Mouse (Mus musculus) forebrain, embryonic 13.5 days (tissue): ENCODE data around the gene Myoz1. TPM values are rescaled to one million over a fixed set of nuclear protein-coding genes. Genes with fewer than 3 reads are reported as not detected.
"Not testable (repeated sequence)": the region's sequence is repeated elsewhere in the genome, so short reads cannot be mapped to it uniquely, and the experiment has no call there.

Source experiments
- ATAC-seq: fragments of 200-750 bp; cut with Nextera tagmentation; 2 replicates; pipeline ENCODE4 v1.8.0; 2017
- H3K27ac ChIP-seq: fragments of 300-500 bp; sonication (generic); 2 replicates; pipeline ENCODE4 v1.5.1; 2015; ENCODE audit warnings: inconsistent platforms, mild to moderate bottlenecking, moderate library complexity
- H3K27me3 ChIP-seq: fragments of 300-500 bp; sonication (generic); 2 replicates; pipeline ENCODE4 v1.6.1; 2015; ENCODE audit warnings: mild to moderate bottlenecking, inconsistent platforms
- H3K36me3 ChIP-seq: fragments of 300-500 bp; sonication (generic); 2 replicates; pipeline ENCODE4 v1.6.1; 2015; ENCODE audit warnings: mild to moderate bottlenecking, inconsistent platforms; ENCODE audit not compliant: poor library complexity, severe bottlenecking
- H3K4me1 ChIP-seq: fragments of 300-500 bp; sonication (generic); 2 replicates; pipeline ENCODE4 v1.6.1; 2015; ENCODE audit warnings: inconsistent platforms
- H3K4me2 ChIP-seq: fragments of 300-500 bp; sonication (generic); 2 replicates; pipeline ENCODE4 v1.6.1; 2015; ENCODE audit warnings: inconsistent platforms, mild to moderate bottlenecking, moderate library complexity
- H3K4me3 ChIP-seq: fragments of 300-500 bp; sonication (generic); 2 replicates; pipeline ENCODE4 v1.5.1; 2015; ENCODE audit warnings: mild to moderate bottlenecking, inconsistent platforms
- H3K9ac ChIP-seq: fragments of 300-500 bp; sonication (generic); 2 replicates; pipeline ENCODE4 v1.6.1; 2015; ENCODE audit warnings: mild to moderate bottlenecking, inconsistent platforms
- H3K9me3 ChIP-seq: fragments of 300-500 bp; sonication (generic); replicated peaks from 2 replicates; pipeline ENCODE4 v1.6.1; 2016; ENCODE audit warnings: inconsistent platforms
- WGBS: fragments of 180-500 bp; shearing (Covaris S2); methylation state at CpG from one replicate; pipeline ENCODE4 v1.1.7; 2015; 5-methylcytosine and 5-hydroxymethylcytosine counted together
- polyA plus RNA-seq: library from polyadenylated mRNA; unstranded; fragments of >200 nt; fragmentation: Nextera tagmentation; extraction: Ambion mirVana; gene quantifications from 2 replicates; pipeline ENCODE4 v1.2.1, GENCODE M21; 2015

The Myoz1 gene
- not detected in 2 replicates for polyA plus RNA-seq

DNA sequence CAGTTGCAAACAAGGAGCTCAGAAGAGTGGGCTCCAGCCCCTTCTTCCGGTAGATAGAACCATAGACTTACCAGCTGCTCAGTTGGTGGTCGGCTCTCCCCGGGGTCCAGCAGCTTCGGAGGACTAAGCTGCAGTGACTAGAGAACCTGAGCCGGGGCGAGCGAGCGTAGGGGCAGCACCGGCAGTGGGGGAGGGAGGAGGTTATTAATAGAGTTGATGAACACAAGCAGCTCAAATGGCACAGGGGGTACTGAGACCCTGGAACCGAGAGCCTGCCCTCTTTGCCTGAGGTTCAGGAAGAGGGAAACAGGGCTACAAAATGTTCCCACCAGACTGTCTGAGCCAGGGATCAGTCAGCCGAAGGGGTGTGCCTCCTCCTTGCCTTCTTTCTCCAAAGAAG lies at the start of gene Myoz1:
Gene Myoz1, minus strand, starts transcription at position 180 of the 400 bp plus-strand sequence.
- no peak within 1 kb of the TSS for H3K4me3 ChIP-seq
- no peak for ATAC-seq
- H3K27ac ChIP-seq: no peak within 1 kb of the TSS
- no peak within 1 kb of the TSS for H3K9ac ChIP-seq
- H3K9me3 ChIP-seq: no peaks in the 10 kb centered on the region
- no peak within 1 kb of the TSS for H3K4me2 ChIP-seq
- WGBS: 36% methylated on average over 11 of the region's 11 CpGs
- H3K36me3 ChIP-seq: no peaks in the 10 kb centered on the region
- peaks cover 4% of the 10 kb centered on the region for H3K4me1 ChIP-seq
- H3K27me3 ChIP-seq: 0 out of 2 replicates have a peak, but pooled peaks cover 2% of the 10 kb centered on the region

- 11% methylated on average over 8 of the region's 8 CpGs for WGBS
Observed at GRCm38 (mm10) chr14:20703461-20703860, 47.1 kb upstream of the Myoz1 start.

GRCm38 (mm10) chr14:20702741-20703381 lies 46.5 kb upstream of the Myoz1 start, which contains the start of gene Chchd1:
Chchd1 (plus strand) TSS chr14:20703006.
- H3K9ac ChIP-seq: peak within 1 kb of the TSS; percentile 86
- ATAC-seq: peak; percentile 66
- peak within 1 kb of the TSS; percentile 88 for H3K27ac ChIP-seq
- H3K27me3 ChIP-seq: no peaks in the 10 kb centered on the region
- WGBS: under 1% methylated on average over 61 of the region's 61 CpGs
- H3K4me3 ChIP-seq: peak within 1 kb of the TSS; percentile 73
- peak within 1 kb of the TSS; percentile 64 for H3K4me2 ChIP-seq
- no peaks in the 10 kb centered on the region for H3K9me3 ChIP-seq
- peaks cover 54% of the 10 kb centered on the region for H3K4me1 ChIP-seq
- H3K36me3 ChIP-seq: peaks cover 27% of the 10 kb centered on the region

More at GRCm38 (mm10) chr14:20703461-20703860, 47.1 kb upstream of the Myoz1 start:
- not testable (repeated sequence) for ATAC-seq, H3K9me3 ChIP-seq, H3K27me3 ChIP-seq
- Histone ChIP-seq H3K9ac (peak overlapping the region; percentile 86), H3K36me3 (peaks cover 22% of the 10 kb centered on the region), H3K27ac (peak overlapping the region; percentile 88), H3K4me3 (peak overlapping the region; percentile 73), H3K4me1 (peaks cover 51% of the 10 kb centered on the region), H3K4me2 (peak overlapping the region; percentile 64)

DNA sequence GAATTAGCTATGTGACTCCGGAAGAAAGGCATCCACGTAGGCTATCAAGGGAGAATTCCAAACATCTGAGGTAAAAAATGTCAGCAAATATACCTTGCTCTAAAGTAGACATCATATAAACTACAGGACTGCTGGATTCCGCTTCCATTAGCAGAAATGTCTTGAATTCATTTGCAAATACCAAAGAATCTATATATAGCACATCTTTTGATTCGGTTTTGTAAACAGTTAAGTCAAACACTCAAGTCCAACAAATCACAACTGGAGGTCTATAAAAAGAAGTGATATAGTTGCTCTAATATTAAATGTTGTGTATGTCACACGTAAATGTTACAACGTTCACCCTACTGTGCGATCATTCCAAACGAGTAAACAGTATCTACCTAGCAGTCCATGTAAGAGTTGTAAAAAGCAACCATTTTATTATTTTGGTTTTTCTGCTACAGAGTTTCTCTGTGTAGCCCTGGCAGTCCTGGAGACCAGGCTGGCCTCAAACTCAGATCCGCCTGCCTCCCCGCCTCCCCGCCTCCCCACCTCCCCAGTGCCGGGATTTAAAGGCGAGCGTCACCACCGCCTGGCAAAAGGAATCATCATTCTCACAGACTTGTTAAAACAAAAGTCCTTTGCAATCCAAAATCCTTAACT lies 45.9 kb upstream of the Myoz1 start:
- Histone ChIP-seq H3K9me3 (no peaks in the 10 kb centered on the region), H3K27ac (peak overlapping the region; percentile 88), H3K9ac (peak overlapping the region; percentile 86), H3K4me2 (peak overlapping the region; percentile 64), H3K36me3 (peaks cover 27% of the 10 kb centered on the region), H3K4me3 (peak overlapping the region; percentile 73), H3K27me3 (no peaks in the 10 kb centered on the region), H3K4me1 (peaks cover 60% of the 10 kb centered on the region)
- WGBS: 18% methylated on average over 15 of the region's 15 CpGs
- ATAC-seq: peak; percentile 33

GRCm38 (mm10) chr14:20701554-20701953 lies 45.2 kb upstream of the Myoz1 start:
- peaks cover 27% of the 10 kb centered on the region for H3K36me3 ChIP-seq
- H3K4me1 ChIP-seq: peaks cover 63% of the 10 kb centered on the region
- peak overlapping the region; percentile 86; the same call in 1 of the 2 replicates for H3K9ac ChIP-seq
- H3K4me2 ChIP-seq: peak overlapping the region; percentile 64
- ATAC-seq: no peak
- 83% methylated on average over 8 of the region's 8 CpGs for WGBS
- H3K27me3 ChIP-seq: no peaks in the 10 kb centered on the region
- H3K4me3 ChIP-seq: peak overlapping the region; percentile 73
- H3K9me3 ChIP-seq: no peaks in the 10 kb centered on the region
- no peak overlapping the region for H3K27ac ChIP-seq

- H3K4me3 ChIP-seq: no peak overlapping the region
- peaks cover 69% of the 10 kb centered on the region for H3K4me1 ChIP-seq
- H3K27ac ChIP-seq: no peak overlapping the region
- no peak overlapping the region for H3K4me2 ChIP-seq
- no peaks in the 10 kb centered on the region for H3K27me3 ChIP-seq
- 90% methylated on average over 3 of the region's 3 CpGs for WGBS
- no peaks in the 10 kb centered on the region for H3K9me3 ChIP-seq
- H3K9ac ChIP-seq: 0 out of 2 replicates have a peak overlapping the region, but pooled peaks have one; percentile 16
- H3K36me3 ChIP-seq: peaks cover 24% of the 10 kb centered on the region
- ATAC-seq: no peak
Observed at GRCm38 (mm10) chr14:20700362-20700761, 44.0 kb upstream of the Myoz1 start.

DNA sequence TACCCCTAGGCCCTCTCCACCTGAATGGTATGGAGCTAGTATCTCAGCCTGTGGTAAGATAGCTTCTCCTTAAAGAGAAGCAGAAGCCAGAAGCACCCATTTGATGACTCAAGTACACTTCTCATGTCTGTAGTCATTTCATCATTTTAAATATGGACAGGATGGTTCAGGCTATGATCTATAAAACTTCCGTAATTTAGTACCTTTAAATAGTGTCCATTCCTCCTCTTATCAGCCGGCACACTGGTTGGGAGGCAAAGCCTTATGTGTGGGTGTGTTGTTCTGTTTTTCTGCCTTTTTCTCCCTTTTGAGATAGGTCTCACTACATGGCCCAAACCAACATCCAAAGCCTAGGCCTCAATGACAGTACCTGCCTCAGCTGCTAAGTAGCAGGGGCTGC lies 42.2 kb upstream of the Myoz1 start:
- WGBS: 89% methylated on average over 2 of the region's 2 CpGs
- no peak for ATAC-seq
- Histone ChIP-seq H3K27ac (no peak overlapping the region), H3K4me3 (no peak overlapping the region), H3K9ac (no peak overlapping the region), H3K27me3 (no peaks in the 10 kb centered on the region), H3K9me3 (no peaks in the 10 kb centered on the region), H3K4me2 (peak overlapping the region; percentile 70), H3K36me3 (peaks cover 26% of the 10 kb centered on the region), H3K4me1 (peaks cover 71% of the 10 kb centered on the region)

DNA sequence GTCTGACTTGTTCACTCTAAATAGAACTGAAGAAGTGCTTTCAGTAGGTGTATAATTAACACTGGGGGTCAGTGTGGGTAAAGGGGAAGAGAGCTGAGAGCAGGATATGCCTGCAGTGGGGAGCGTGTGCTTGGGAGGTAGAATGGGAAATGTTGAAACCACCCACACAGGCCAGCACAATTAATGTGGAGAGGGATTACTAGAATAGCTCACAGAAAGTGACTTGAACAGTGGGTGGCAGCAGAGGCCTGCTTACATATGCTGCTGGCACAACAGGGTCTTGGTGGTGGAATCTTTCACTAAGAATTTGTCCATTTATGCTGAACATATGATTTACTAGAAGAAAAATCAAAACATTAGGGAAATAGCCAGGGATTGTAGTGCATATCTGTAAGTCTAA lies 40.6 kb upstream of the Myoz1 start:
- H3K9ac ChIP-seq: peak overlapping the region; percentile 86
- H3K4me2 ChIP-seq: peak overlapping the region; percentile 70
- H3K27me3 ChIP-seq: no peaks in the 10 kb centered on the region
- H3K9me3 ChIP-seq: no peaks in the 10 kb centered on the region
- H3K4me1 ChIP-seq: peaks cover 66% of the 10 kb centered on the region
- WGBS: 10% methylated on average over 1 of the region's 1 CpGs
- no peak for ATAC-seq
- peak overlapping the region; percentile 73 for H3K4me3 ChIP-seq
- H3K27ac ChIP-seq: no peak overlapping the region; the same call in none of the 2 replicates
- peaks cover 41% of the 10 kb centered on the region for H3K36me3 ChIP-seq

DNA sequence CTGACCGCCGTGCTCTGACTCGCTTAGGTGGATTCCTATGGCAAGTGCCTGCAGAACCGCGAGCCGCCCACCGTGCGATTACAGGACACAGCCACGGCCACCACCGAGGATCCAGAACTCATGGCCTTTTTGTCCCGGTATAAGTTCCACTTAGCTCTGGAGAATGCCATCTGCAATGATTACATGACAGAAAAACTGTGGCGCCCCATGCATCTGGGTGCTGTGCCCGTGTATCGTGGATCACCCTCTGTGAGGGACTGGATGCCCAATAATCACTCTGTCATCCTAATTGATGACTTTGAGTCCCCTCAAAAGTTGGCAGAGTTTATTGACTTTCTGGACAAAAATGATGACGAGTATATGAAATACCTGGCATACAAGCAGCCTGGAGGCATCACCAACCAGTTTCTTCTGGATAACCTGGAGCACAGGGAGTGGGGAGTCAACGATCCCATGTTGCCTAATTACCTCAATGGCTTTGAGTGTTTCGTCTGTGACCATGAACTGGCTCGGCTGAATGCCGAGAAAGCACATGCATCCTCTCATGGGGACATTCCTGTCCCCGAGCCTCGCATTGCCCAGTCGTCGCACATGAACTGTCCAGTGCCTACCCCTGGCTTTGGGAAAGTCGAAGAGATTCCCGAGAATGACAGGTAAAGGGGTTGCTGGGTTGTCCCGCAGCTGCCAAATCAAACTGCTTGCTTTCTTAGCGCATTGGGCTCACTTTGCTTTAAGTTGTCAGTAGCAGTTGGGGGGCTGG lies 39.6 kb upstream of the Myoz1 start:
- peak; percentile 2; the same call in 1 of the 2 replicates for ATAC-seq
- peaks cover 55% of the 10 kb centered on the region for H3K4me1 ChIP-seq
- peak overlapping the region; percentile 73 for H3K4me3 ChIP-seq
- no peaks in the 10 kb centered on the region for H3K27me3 ChIP-seq
- H3K4me2 ChIP-seq: peak overlapping the region; percentile 70
- H3K27ac ChIP-seq: peak overlapping the region; percentile 94
- peaks cover 51% of the 10 kb centered on the region for H3K36me3 ChIP-seq
- 14% methylated on average over 27 of the region's 27 CpGs for WGBS
- no peaks in the 10 kb centered on the region for H3K9me3 ChIP-seq
- peak overlapping the region; percentile 86 for H3K9ac ChIP-seq

- Histone ChIP-seq H3K4me1 (peaks cover 48% of the 10 kb centered on the region), H3K27me3 (no peaks in the 10 kb centered on the region), H3K36me3 (peaks cover 54% of the 10 kb centered on the region), H3K27ac (peak within 1 kb of the TSS; percentile 94), H3K9me3 (no peaks in the 10 kb centered on the region), H3K9ac (peak within 1 kb of the TSS; percentile 86), H3K4me2 (peak within 1 kb of the TSS; percentile 70), H3K4me3 (peak within 1 kb of the TSS; percentile 73)
- ATAC-seq: peak; percentile 93
- WGBS: under 1% methylated on average over 109 of the region's 111 CpGs
Observed at GRCm38 (mm10) chr14:20694884-20695760, 38.8 kb upstream of the Myoz1 start, which contains the start of gene Fut11. Fut11 (plus strand) TSS chr14:20694968.
